Mouse (Mus musculus) limb, embryonic 12.5 days (tissue): ENCODE data around the gene Axdnd1. TPM values are rescaled to one million over a fixed set of nuclear protein-coding genes. Genes with fewer than 3 reads are reported as not detected.
"Not testable (repeated sequence)": the region's sequence is repeated elsewhere in the genome, so short reads cannot be mapped to it uniquely, and the experiment has no call there.

ENCODE experiments used
- ATAC-seq: fragments of 200-750 bp; cut with Nextera tagmentation; 2 replicates; pipeline ENCODE4 v1.8.0; 2017; ENCODE audit warnings: low read depth, moderate TSS enrichment; ENCODE audit not compliant: insufficient number of reproducible peaks, insufficient read depth, low FRiP score, low TSS enrichment
- H3K27ac ChIP-seq: fragments of 300-500 bp; sonication (generic); 2 replicates; pipeline ENCODE4 v1.5.1; 2016; ENCODE audit warnings: mild to moderate bottlenecking, moderate library complexity
- H3K27me3 ChIP-seq: fragments of 300-500 bp; sonication (generic); 2 replicates; pipeline ENCODE4 v1.6.1; 2016; ENCODE audit warnings: mild to moderate bottlenecking, moderate library complexity
- H3K36me3 ChIP-seq: fragments of 300-500 bp; sonication (generic); 2 replicates; pipeline ENCODE4 v1.6.1; 2016; ENCODE audit warnings: mild to moderate bottlenecking, moderate library complexity
- H3K4me1 ChIP-seq: fragments of 300-500 bp; sonication (generic); replicated peaks from 2 replicates; pipeline ENCODE4 v1.6.1; 2016
- H3K4me2 ChIP-seq: fragments of 300-500 bp; sonication (generic); 2 replicates; pipeline ENCODE4 v1.6.1; 2016; ENCODE audit warnings: mild to moderate bottlenecking, moderate library complexity
- H3K4me3 ChIP-seq: fragments of 300-500 bp; sonication (generic); replicated peaks from 2 replicates; pipeline ENCODE4 v1.5.1; 2016; ENCODE audit warnings: mild to moderate bottlenecking
- H3K9ac ChIP-seq: fragments of 300-500 bp; sonication (generic); replicated peaks from 2 replicates; pipeline ENCODE4 v1.6.1; 2016; ENCODE audit warnings: mild to moderate bottlenecking, moderate library complexity
- H3K9me3 ChIP-seq: fragments of 300-500 bp; sonication (generic); 2 replicates; pipeline ENCODE4 v1.6.1; 2016; ENCODE audit warnings: mild to moderate bottlenecking, moderate library complexity
- WGBS: fragments of 180-500 bp; shearing (Covaris S2); methylation state at CpG from one replicate; pipeline ENCODE4 v1.1.7; 2016; 5-methylcytosine and 5-hydroxymethylcytosine counted together
- polyA plus RNA-seq: library from polyadenylated mRNA; unstranded; fragments of >200 nt; fragmentation: Nextera tagmentation; extraction: Ambion mirVana; gene quantifications from 2 replicates; pipeline ENCODE4 v1.2.1, GENCODE M21; 2016

Gene Axdnd1
- polyA plus RNA-seq, 1 experiment from 2014 or later = 0.30 TPM

- 63% methylated on average over 4 of the region's 4 CpGs for WGBS
- no peak for ATAC-seq
- Histone ChIP-seq H3K4me1 (no peaks in the 10 kb centered on the region), H3K36me3 (no peaks in the 10 kb centered on the region), H3K27ac (no peak overlapping the region), H3K4me3 (no peak overlapping the region), H3K27me3 (no peaks in the 10 kb centered on the region), H3K9me3 (0 out of 2 replicates have a peak, but pooled peaks cover 6% of the 10 kb centered on the region), H3K4me2 (no peak overlapping the region), H3K9ac (no peak overlapping the region)
These were observed 80.1 kb downstream of the Axdnd1 start for GRCm38 (mm10) chr1:156340847-156341246.

GRCm38 (mm10) chr1:156323126-156323525 is 97.8 kb downstream of the Axdnd1 start:
- 90% methylated on average over 9 of the region's 9 CpGs for WGBS
- Histone ChIP-seq H3K9ac (no peak overlapping the region), H3K36me3 (no peaks in the 10 kb centered on the region), H3K27me3 (no peaks in the 10 kb centered on the region), H3K4me1 (no peaks in the 10 kb centered on the region), H3K4me2 (no peak overlapping the region), H3K4me3 (no peak overlapping the region), H3K9me3 (no peaks in the 10 kb centered on the region), H3K27ac (no peak overlapping the region)
- no peak for ATAC-seq

- H3K27ac ChIP-seq = no peak within 1 kb of the TSS
- H3K9me3 ChIP-seq = no peaks in the 10 kb centered on the region
- 3% methylated on average over 29 of the region's 29 CpGs for WGBS
- peaks cover 63% of the 10 kb centered on the region for H3K27me3 ChIP-seq
- H3K36me3 ChIP-seq = no peaks in the 10 kb centered on the region
- H3K4me1 ChIP-seq = peaks cover 7% of the 10 kb centered on the region; the same call in 1 of the 2 replicates
- H3K4me2 ChIP-seq = peak within 1 kb of the TSS; percentile 57
- H3K9ac ChIP-seq = no peak within 1 kb of the TSS
- no peak for ATAC-seq
- H3K4me3 ChIP-seq = peak within 1 kb of the TSS; percentile 30
These were observed 110.3 kb downstream of the Axdnd1 start, which contains the start of gene Nphs2 for GRCm38 (mm10) chr1:156310630-156311029. Gene Nphs2, plus strand, starts transcription at chr1:156310727.

GRCm38 (mm10) chr1:156308595-156308994 is 112.4 kb downstream of the Axdnd1 start:
- WGBS = 78% methylated on average over 1 of the region's 1 CpGs
- Histone ChIP-seq H3K27me3 (peaks cover 82% of the 10 kb centered on the region), H3K4me2 (no peak overlapping the region), H3K9ac (no peak overlapping the region), H3K36me3 (no peaks in the 10 kb centered on the region), H3K9me3 (no peaks in the 10 kb centered on the region), H3K4me3 (no peak overlapping the region), H3K27ac (no peak overlapping the region), H3K4me1 (peaks cover 8% of the 10 kb centered on the region)
- no peak for ATAC-seq

- under 1% methylated on average over 73 of the region's 85 CpGs for whole genome bisulfite sequencing
- Histone ChIP-seq H3K9ac (peak within 1 kb of the TSS; percentile 59), H3K36me3 (no peaks in the 10 kb centered on the region), H3K9me3 (0 out of 2 replicates have a peak, but pooled peaks cover 7% of the 10 kb centered on the region), H3K27ac (no peak within 1 kb of the TSS), H3K4me2 (peak within 1 kb of the TSS; percentile 98), H3K27me3 (peaks cover 64% of the 10 kb centered on the region), H3K4me1 (peaks cover 9% of the 10 kb centered on the region), H3K4me3 (peak within 1 kb of the TSS; percentile 69)
- peak; percentile 80 for ATAC-seq
These were observed 117.8 kb downstream of the Axdnd1 start, which contains the start of gene Tdrd5 for GRCm38 (mm10) chr1:156302911-156303749. Gene Tdrd5, minus strand, starts transcription at chr1:156303664.

GRCm38 (mm10) chr1:156290016-156290415 is 130.9 kb downstream of the Axdnd1 start:
- no peaks in the 10 kb centered on the region for H3K27me3 ChIP-seq
- no peak for ATAC-seq
- no peak overlapping the region for H3K4me3 ChIP-seq
- no peaks in the 10 kb centered on the region for H3K36me3 ChIP-seq
- no peak overlapping the region for H3K9ac ChIP-seq
- no peak overlapping the region for H3K4me2 ChIP-seq
- WGBS = 93% methylated on average over 6 of the region's 6 CpGs
- H3K9me3 ChIP-seq = no peaks in the 10 kb centered on the region
- no peaks in the 10 kb centered on the region for H3K4me1 ChIP-seq
- no peak overlapping the region for H3K27ac ChIP-seq

GRCm38 (mm10) chr1:156289222-156289587 is 131.8 kb downstream of the Axdnd1 start:
- H3K27ac ChIP-seq, H3K9ac ChIP-seq, ATAC-seq, H3K36me3 ChIP-seq, H3K9me3 ChIP-seq, H3K4me1 ChIP-seq, H3K4me3 ChIP-seq, H3K27me3 ChIP-seq, H3K4me2 ChIP-seq: not testable (repeated sequence)
- 76% methylated on average over 10 of the region's 10 CpGs for WGBS

- Histone ChIP-seq H3K4me2 (no peak overlapping the region), H3K4me1 (no peaks in the 10 kb centered on the region), H3K27me3 (no peaks in the 10 kb centered on the region), H3K27ac (no peak overlapping the region), H3K36me3 (no peaks in the 10 kb centered on the region), H3K9me3 (no peaks in the 10 kb centered on the region), H3K4me3 (no peak overlapping the region), H3K9ac (no peak overlapping the region)
- no peak for ATAC-seq
- WGBS = 75% methylated on average over 9 of the region's 9 CpGs
These were observed 132.3 kb downstream of the Axdnd1 start for GRCm38 (mm10) chr1:156288556-156289221.

GRCm38 (mm10) chr1:156285541-156285896 is 135.4 kb downstream of the Axdnd1 start:
- no peak for ATAC-seq
- Histone ChIP-seq H3K36me3 (no peaks in the 10 kb centered on the region), H3K4me2 (no peak overlapping the region), H3K27me3 (no peaks in the 10 kb centered on the region), H3K9me3 (no peaks in the 10 kb centered on the region), H3K4me3 (no peak overlapping the region), H3K27ac (no peak overlapping the region), H3K4me1 (no peaks in the 10 kb centered on the region), H3K9ac (no peak overlapping the region)
- WGBS = 85% methylated on average over 5 of the region's 5 CpGs

GRCm38 (mm10) chr1:156284851-156285540 is 136.0 kb downstream of the Axdnd1 start:
- Histone ChIP-seq H3K4me3 (no peak overlapping the region), H3K4me2 (no peak overlapping the region), H3K9ac (no peak overlapping the region), H3K27ac (no peak overlapping the region), H3K27me3 (no peaks in the 10 kb centered on the region), H3K36me3 (no peaks in the 10 kb centered on the region), H3K9me3 (no peaks in the 10 kb centered on the region), H3K4me1 (no peaks in the 10 kb centered on the region)
- ATAC-seq = no peak
- WGBS = 55% methylated on average over 9 of the region's 9 CpGs

- Histone ChIP-seq H3K4me3 (no peak overlapping the region), H3K9ac (no peak overlapping the region), H3K4me2 (no peak overlapping the region), H3K27ac (no peak overlapping the region), H3K9me3 (no peaks in the 10 kb centered on the region), H3K27me3 (no peaks in the 10 kb centered on the region), H3K4me1 (no peaks in the 10 kb centered on the region), H3K36me3 (no peaks in the 10 kb centered on the region)
- WGBS = 76% methylated on average over 10 of the region's 10 CpGs
- no peak for ATAC-seq
These were observed 136.8 kb downstream of the Axdnd1 start for GRCm38 (mm10) chr1:156284207-156284606.
